Mouse (Mus musculus) lung, adult 2 months (tissue): Measurements from ENCODE around the gene Klk9.

Experiments used
- CTCF ChIP-seq: fragments of 200-500 bp; IDR thresholded peaks from 2 replicates; pipeline ENCODE4 v1.5.1; 2011; ENCODE audit warnings: mild to moderate bottlenecking, low read length, control low read depth; ENCODE audit not compliant: insufficient read depth
- POLR2A ChIP-seq: fragments of 200-500 bp; IDR thresholded peaks from 2 replicates; pipeline ENCODE4 v1.6.1; 2011; ENCODE audit warnings: low read depth, mild to moderate bottlenecking, control low read depth, low read length, borderline replicate concordance; ENCODE audit errors: extremely low read depth

DNA sequence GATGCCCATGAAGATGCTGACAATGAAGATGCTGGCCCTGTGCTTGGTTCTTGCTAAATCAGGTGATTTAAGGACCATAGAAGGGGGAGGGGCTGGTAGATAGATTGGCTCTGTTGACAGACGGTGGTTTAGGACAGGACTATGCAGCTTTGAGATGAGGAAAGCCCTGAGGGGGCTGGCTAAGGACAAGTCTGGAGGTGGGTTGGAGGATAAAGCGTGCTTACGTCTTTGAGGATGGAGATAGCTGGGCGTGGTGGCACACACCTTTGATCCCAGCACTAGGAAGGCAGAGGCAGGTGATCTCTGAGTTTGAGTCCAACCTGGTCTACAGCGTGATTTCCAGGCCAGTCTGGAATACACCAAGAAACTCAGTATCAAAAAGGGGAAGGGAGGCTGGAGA is 34.4 kb downstream of the Klk9 start:
- TF ChIP-seq POLR2A, result no peak
- no peak for TF ChIP-seq CTCF
